Mouse (Mus musculus) retina, embryonic 14.5 days (tissue): ENCODE measurements at regions not wholly inside any gene's neighbourhood (a gene's known extent, or its start where the extent isn't known, plus 50 kb on each side); places are given as distances from the start of the nearest gene placed in this dataset.

ENCODE experiments used
- DNase-seq: peaks from one replicate; pipeline ENCODE4 v3.0.0-alpha.2; 2015; ENCODE audit warnings: low spot score

DNA sequence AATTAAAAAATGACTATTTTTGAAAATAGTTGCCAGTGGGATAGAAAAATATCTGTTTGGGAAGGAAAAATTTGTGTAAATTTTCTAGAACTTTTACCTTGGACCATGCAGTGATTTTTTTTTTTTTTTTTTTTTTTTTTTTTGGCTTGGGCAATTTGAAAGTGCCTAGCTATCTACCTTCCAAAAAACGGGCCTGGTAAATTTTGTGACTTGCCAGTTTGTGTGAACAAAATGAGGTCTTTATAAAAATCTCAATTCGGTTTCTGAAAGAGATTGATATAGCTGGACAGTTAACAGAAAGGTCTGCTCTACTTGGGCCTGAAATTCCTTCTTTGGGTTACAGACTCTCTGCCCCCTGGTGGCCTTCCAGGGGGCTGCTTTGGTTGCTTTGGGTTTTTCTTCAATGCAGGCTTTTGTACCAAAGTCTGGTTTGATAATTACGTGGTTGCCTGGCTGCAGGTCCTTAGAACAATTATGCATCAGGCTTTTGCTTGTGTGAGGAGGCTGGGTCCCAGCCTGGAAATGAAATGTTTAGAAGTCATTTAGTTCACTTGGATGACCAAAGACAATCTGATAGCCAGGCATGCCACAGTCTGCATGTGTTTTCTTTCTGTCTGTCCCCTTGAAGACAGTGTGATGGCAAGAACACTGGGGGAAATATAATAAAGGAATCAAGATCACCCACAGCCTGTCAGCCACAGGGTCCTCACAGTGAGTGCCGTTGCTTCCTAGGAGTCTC, 75.6 kb upstream of the Jazf1 start:
- DNase-seq = peak; percentile 88

DNA sequence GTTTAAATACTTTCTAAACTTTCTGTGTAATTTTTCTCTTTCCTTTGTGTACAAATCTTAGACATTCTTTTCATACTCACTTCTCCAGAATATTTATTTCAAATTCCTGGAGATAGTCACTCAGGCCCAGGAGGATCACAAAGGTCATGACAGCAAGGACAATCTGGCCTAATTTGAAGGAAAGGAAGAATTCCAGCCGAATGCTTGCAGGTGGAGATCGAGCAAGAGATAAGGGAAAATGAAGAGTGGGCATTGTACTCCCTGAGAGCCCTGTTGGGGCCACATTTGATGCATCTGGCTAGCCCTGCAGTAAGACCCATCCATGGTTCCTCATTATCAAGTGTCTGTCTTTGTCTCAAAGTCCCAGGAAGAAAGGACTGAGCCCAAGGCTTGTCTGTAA, 66.0 kb upstream of the Jazf1 start:
- no peak for DNase-seq

GRCm38 (mm10) chr6:53130717-53131330, 62.4 kb upstream of the Jazf1 start:
- peak; percentile 32 for DNase-seq

GRCm38 (mm10) chr6:53126776-53127175, 58.3 kb upstream of the Jazf1 start:
- no peak for DNase-seq

DNA sequence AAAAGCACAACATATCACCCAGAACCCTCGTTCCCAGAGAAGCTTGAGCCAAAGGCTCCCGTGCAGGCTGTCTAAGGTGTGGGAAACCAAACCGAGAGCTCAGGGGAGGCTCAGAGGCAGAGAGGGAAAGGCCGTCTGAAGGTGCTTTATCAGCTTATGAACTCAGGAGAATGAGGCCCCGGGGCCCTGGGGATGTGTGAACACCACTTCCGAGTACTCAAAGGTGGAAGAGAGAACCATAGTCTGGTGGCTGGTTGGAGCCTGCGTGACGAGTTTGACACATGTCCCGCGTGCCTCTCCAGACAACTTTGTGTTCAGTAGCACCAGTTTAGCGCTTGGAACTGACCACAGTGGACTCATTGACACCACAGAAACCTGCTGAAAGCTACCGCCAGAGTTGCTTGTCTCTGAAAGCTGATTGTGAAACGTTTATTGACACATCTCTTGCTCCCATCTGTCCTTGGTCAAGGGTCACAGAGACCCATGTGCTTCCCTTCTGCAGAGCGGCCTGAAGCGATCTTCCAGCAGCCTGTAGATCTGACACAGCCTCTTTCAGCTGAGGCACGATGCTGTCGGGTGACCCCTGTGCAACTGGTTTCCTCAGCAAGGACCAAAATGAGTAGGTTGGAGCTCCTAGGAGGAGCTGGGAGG, 56.5 kb upstream of the Jazf1 start:
- DNase-seq = no peak

DNA sequence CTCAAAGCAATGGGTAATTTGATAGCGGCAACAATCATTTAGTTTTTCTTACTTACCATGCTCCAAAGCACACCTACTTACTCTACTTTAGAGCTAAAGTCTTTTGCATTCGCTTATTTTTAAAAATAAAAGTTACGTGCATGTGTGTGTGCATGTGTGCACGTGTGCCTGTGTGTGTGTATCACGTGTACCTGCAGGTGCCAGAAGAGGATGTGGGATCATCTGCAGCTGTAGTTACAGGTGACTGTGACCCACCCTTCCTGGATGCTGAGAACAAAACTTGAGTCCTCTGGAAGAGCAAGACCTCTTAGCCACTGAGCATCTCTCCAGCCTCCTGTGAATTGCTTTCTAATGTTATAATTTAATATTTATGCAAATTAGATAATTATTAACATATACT, 52.0 kb upstream of the Jazf1 start:
- DNase-seq = no peak
